Mouse (Mus musculus): ENCODE measurements around the gene Adam22. TPM values are rescaled to one million over a fixed set of nuclear protein-coding genes. Genes with fewer than 3 reads are reported as not detected.
"Not testable (repeated sequence)": the region's sequence is repeated elsewhere in the genome, so short reads cannot be mapped to it uniquely, and the experiment has no call there.

The Adam22 gene
- polyA plus RNA-seq, 1 experiment from 2014 or later: 7.1 TPM

DNA sequence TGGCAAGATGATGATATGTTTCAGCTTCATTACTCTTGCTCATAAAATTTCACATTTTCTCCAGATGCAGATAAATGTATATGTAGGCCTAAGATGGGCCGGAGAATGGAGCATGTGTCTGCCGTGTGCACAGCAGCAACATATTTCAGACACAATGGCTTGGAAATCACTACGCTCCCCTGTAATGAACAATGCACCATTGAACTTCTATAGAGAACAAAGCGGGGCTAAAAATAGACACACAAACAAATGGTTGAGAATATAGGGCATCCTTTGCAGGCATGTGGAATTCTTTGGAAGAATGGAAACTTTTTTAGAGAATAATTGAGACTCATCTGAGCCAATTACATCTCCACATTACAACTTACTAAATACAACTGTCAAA lies 143.6 kb downstream of the Adam22 start:
- no peaks in the 10 kb centered on the region for H3K27me3 ChIP-seq (replicated peaks)
- H3K9ac ChIP-seq: no peak overlapping the region
- H3K4me2 ChIP-seq: no peak overlapping the region
- no peak for ATAC-seq (ENCODE audit: insufficient read depth, low FRiP score, low read depth)
- H3K36me3 ChIP-seq: no peaks in the 10 kb centered on the region
- H3K4me3 ChIP-seq (replicated peaks): no peak overlapping the region
- H3K9me3 ChIP-seq: no peaks in the 10 kb centered on the region
- WGBS: 82% methylated on average over 4 of the region's 4 CpGs
- no peak overlapping the region for H3K27ac ChIP-seq
- no peaks in the 10 kb centered on the region for H3K4me1 ChIP-seq

DNA sequence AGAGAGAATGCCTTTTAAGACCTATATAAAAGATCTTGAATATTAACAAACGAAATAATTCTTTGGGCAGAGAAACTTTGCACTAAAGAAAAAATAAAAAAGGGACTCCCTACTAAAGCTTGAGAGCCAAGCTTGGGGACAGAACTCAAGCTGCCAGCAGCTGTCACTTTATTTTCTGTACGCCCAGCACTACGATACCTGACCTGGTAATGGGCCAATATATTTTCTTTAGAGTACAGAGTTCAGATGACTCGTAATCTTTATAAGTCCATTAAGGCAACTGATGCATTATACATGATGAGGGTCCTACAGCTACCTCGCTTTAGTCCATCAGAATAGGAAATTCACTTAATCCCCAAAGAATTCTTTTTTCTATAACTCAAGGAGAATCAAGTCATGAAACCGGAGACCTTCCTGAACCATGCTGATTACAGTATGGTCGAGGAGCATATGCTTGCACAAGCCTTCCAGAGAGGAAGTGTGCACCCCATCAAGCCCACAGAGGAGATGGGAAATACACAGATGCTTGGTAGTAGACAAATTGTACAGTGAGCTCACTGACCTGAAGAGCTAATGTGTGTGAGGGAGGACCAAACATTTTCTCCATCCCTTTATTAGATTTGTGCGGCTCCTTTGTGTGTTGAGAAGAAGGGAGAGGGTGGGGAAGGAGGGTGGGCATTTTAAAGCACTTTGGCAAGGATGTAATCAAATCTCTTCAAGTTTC lies 144.2 kb downstream of the Adam22 start:
- 77% methylated on average over 8 of the region's 8 CpGs for WGBS
- Histone ChIP-seq H3K27ac (no peak overlapping the region), H3K36me3 (no peaks in the 10 kb centered on the region), H3K9ac (no peak overlapping the region), H3K9me3 (no peaks in the 10 kb centered on the region), H3K4me3 (replicated peaks) (no peak overlapping the region), H3K27me3 (replicated peaks) (no peaks in the 10 kb centered on the region), H3K4me2 (no peak overlapping the region), H3K4me1 (no peaks in the 10 kb centered on the region)
- no peak for ATAC-seq (ENCODE audit: insufficient read depth, low FRiP score, low read depth)

DNA sequence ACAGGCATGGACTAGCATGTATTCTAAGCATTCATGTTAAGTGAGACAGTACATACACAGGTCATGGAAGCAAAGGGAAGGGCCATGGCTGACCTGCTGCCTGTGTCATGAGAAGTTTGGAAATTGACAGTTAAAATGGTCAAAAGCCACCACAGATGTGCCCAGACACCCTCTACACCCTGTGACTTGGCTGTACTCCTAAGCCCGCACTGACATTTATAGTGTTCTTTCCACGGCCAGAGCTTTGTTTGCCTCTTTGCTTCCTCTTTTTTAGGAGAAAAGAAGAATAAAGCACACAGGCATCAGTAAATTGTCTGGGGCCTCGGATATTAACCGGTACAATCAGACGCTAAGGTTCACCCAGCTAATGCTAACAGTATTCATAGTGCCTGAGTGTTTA lies 146.3 kb downstream of the Adam22 start:
- H3K9ac ChIP-seq: no peak overlapping the region
- H3K4me2 ChIP-seq: no peak overlapping the region
- H3K4me3 ChIP-seq (replicated peaks): no peak overlapping the region
- no peaks in the 10 kb centered on the region for H3K9me3 ChIP-seq
- no peaks in the 10 kb centered on the region for H3K4me1 ChIP-seq
- no peaks in the 10 kb centered on the region for H3K36me3 ChIP-seq
- no peaks in the 10 kb centered on the region for H3K27me3 ChIP-seq (replicated peaks)
- H3K27ac ChIP-seq: no peak overlapping the region
- ATAC-seq (ENCODE audit: insufficient read depth, low FRiP score, low read depth): no peak
- 64% methylated on average over 5 of the region's 5 CpGs for WGBS

DNA sequence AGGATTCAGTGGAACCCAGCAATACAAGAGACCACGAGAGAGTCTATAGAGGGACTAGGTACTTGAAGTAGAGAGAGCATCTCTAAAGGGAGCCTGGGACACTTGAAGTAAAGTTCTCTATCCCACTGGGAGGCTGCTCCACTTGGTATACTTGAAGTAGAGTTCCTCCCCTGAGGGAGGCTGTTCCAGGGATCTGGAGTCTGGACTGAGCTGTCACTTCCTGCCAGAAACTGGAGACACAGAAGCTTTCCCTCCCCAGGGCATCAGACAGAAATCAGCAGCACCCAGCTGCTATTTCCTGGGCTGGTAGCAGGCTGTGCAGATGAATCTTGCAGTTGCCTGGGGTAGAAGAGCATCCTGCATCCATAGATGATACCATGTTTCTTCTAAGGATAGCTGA lies 152.1 kb downstream of the Adam22 start:
- Histone ChIP-seq H3K9me3 (no peaks in the 10 kb centered on the region), H3K4me1 (no peaks in the 10 kb centered on the region), H3K4me3 (replicated peaks) (no peak overlapping the region), H3K36me3 (no peaks in the 10 kb centered on the region), H3K9ac (no peak overlapping the region), H3K4me2 (no peak overlapping the region), H3K27me3 (replicated peaks) (no peaks in the 10 kb centered on the region), H3K27ac (no peak overlapping the region)
- no peak for ATAC-seq (ENCODE audit: insufficient read depth, low FRiP score, low read depth)
- 48% methylated on average over 1 of the region's 1 CpGs for WGBS

DNA sequence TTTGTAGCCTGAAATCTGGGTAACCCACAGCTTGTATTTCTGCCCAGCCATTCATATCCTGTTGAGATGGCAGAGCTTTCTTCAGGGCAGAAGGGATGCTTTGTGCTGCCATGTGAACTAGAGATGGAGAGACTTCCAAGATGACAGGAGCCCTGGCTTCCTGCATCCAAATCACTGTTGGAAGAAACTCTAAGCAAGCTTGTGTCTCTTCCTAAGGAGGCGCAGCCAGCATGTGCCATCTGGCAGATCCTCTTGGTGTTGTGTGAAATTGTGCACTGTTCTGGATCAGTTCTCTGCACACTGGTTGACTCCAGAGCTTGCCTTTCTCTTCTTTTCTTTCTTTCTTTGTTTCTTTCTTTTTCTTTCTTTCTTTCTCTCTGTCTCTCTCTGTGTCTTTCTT lies 183.0 kb downstream of the Adam22 start:
- not testable (repeated sequence) for ATAC-seq (ENCODE audit: insufficient read depth, low FRiP score, low read depth); H3K9me3 ChIP-seq; H3K36me3 ChIP-seq; H3K27ac ChIP-seq; H3K4me2 ChIP-seq; H3K4me1 ChIP-seq; H3K4me3 ChIP-seq (replicated peaks); H3K27me3 ChIP-seq (replicated peaks); H3K9ac ChIP-seq
- WGBS: 93% methylated on average over 1 of the region's 1 CpGs

DNA sequence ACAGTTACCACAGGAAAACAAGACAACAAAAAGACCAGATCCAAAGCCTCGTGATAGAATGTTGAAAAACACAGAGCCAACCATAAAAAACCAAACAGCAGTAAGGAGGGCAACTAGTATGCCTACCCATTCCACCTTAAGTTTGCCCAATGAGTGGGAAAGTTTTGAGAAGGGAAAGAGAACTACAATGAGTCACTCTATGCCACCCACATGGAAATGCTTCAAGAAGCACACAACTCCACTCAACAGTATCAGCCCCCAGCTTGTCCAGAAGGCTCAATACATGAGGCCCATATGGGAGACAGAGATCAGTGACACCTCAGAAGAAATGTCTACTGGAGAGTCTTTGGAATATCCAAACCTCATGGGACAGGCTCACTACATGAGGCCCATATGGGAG lies 187.3 kb downstream of the Adam22 start:
- Histone ChIP-seq H3K4me3 (replicated peaks) (no peak overlapping the region), H3K9me3 (no peaks in the 10 kb centered on the region), H3K36me3 (no peaks in the 10 kb centered on the region), H3K27ac (no peak overlapping the region), H3K4me2 (no peak overlapping the region), H3K9ac (no peak overlapping the region), H3K27me3 (replicated peaks) (no peaks in the 10 kb centered on the region), H3K4me1 (no peaks in the 10 kb centered on the region)
- ATAC-seq (ENCODE audit: insufficient read depth, low FRiP score, low read depth): no peak
- WGBS: 66% methylated on average over 1 of the region's 1 CpGs

DNA sequence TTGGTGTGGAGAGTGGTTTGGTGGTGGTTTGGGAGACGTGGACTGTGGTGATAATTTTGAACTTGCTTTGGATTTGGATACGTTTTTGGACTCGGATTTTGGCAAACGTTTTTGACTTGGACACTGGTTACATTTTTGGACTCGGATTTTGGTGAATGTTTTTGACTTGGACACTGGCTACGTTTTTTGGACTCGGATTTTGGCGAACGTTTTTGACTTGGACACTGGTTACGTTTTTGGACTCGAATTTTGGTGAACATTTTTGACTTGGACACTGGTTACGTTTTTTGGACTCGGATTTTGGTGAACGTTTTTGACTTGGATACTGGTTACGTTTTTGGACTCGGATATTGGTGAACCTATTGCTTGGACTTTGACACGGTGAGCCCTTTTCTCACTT lies 189.8 kb downstream of the Adam22 start:
- no peak for ATAC-seq (ENCODE audit: insufficient read depth, low FRiP score, low read depth)
- WGBS: 86% methylated on average over 17 of the region's 17 CpGs

DNA sequence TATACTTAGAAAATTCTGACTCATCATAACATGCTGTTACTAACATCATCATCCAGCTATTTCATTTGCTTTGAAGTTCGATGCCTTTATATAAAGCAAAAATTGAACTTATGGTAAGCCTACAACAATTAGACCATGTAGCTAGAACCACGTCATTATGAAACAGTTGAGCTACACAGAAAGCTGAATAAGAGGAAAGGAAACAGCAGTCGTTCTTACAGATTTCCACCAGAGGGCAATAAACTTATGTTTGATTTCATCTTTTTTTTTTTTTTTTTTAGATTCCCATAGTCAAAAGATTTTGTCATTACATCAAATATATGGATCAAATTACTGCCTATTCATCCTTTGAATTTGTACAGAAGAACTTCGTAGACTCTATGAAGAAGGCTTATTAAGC lies 203.2 kb downstream of the Adam22 start:
- WGBS: 46% methylated on average over 4 of the region's 4 CpGs

More for the DNA sequence above, 189.8 kb downstream of the Adam22 start:
- Histone ChIP-seq H3K27ac (no peak overlapping the region), H3K9ac (no peak overlapping the region), H3K4me1 (no peaks in the 10 kb centered on the region), H3K4me3 (replicated peaks) (no peak overlapping the region), H3K9me3 (no peaks in the 10 kb centered on the region), H3K4me2 (no peak overlapping the region), H3K27me3 (replicated peaks) (no peaks in the 10 kb centered on the region), H3K36me3 (no peaks in the 10 kb centered on the region)

DNA sequence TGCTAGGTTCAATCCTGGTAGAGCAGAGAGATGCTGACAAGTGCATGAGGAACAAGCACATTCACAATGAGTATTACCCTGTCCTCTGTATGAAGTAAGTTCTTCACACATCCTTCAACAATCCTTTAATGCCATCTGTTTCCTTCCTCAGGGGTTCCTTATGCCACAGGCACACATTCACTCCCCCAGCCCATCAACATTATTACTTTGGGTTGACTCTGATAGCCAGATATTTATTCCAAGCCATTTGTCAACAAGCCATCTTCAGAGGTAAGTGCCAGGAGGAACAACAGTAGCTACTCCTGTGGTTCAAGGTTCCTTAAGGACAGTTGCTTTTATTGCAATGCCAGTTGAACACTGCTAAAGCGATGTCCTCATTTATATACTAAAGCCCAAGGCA lies 216.3 kb downstream of the Adam22 start:
- Histone ChIP-seq H3K9me3 (no peaks in the 10 kb centered on the region), H3K27ac (no peak overlapping the region), H3K36me3 (no peaks in the 10 kb centered on the region), H3K4me1 (no peaks in the 10 kb centered on the region), H3K4me3 (replicated peaks) (no peak overlapping the region), H3K27me3 (replicated peaks) (no peaks in the 10 kb centered on the region), H3K9ac (no peak overlapping the region), H3K4me2 (no peak overlapping the region)
- ATAC-seq (ENCODE audit: insufficient read depth, low FRiP score, low read depth): no peak
- 84% methylated on average over 1 of the region's 1 CpGs for WGBS

More for the DNA sequence above, 203.2 kb downstream of the Adam22 start:
- H3K9ac ChIP-seq: no peak overlapping the region
- no peak overlapping the region for H3K4me2 ChIP-seq
- H3K4me1 ChIP-seq: no peaks in the 10 kb centered on the region
- H3K4me3 ChIP-seq (replicated peaks): no peak overlapping the region
- H3K27me3 ChIP-seq (replicated peaks): no peaks in the 10 kb centered on the region
- no peaks in the 10 kb centered on the region for H3K36me3 ChIP-seq
- no peaks in the 10 kb centered on the region for H3K9me3 ChIP-seq
- no peak overlapping the region for H3K27ac ChIP-seq
- ATAC-seq (ENCODE audit: insufficient read depth, low FRiP score, low read depth): no peak

DNA sequence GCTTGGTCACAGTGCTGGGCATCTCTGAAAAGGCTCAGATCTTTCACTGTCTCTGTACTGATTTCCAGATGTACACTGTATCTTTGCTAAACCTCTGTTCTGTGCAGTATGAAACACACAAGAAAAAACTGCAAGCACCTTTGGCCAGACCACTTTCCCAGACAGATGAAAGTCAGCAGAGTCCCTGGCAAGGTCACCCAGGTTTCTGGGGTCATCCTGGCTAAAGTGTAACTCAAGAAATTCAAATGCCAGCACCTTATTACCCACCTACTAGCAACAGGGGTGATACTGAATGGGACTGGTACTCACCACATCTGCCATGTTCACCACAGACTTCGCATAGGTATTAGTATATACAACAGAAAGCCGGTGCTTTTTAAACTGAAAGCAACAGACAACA lies 221.8 kb downstream of the Adam22 start:
- H3K4me2 ChIP-seq: no peak overlapping the region
- no peaks in the 10 kb centered on the region for H3K4me1 ChIP-seq
- no peaks in the 10 kb centered on the region for H3K36me3 ChIP-seq
- no peak overlapping the region for H3K27ac ChIP-seq
- 92% methylated on average over 2 of the region's 2 CpGs for WGBS
- no peak overlapping the region for H3K4me3 ChIP-seq (replicated peaks)
- no peaks in the 10 kb centered on the region for H3K27me3 ChIP-seq (replicated peaks)
- H3K9me3 ChIP-seq: no peaks in the 10 kb centered on the region
- H3K9ac ChIP-seq: no peak overlapping the region
- ATAC-seq (ENCODE audit: insufficient read depth, low FRiP score, low read depth): no peak

DNA sequence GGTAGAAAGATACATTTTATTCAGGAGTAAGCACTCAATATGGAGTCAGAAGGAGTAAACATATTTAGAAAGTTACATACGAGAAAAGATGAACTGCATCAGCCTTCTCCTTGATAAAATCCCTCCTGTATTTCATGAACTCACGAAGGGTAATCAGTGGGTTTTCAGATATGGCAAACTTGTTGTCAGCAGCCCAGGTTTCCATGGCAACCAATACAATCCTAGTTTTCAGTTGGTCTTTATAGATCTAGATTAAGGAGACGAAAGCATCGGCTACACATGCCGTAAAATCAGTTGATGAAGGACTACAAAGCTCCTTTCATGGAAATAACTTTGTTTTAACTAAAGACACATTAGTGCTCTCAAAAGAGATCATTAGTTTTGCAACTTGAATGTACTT lies 222.5 kb downstream of the Adam22 start:
- no peak overlapping the region for H3K4me3 ChIP-seq (replicated peaks)
- H3K4me1 ChIP-seq: no peaks in the 10 kb centered on the region
- H3K9ac ChIP-seq: no peak overlapping the region
- no peaks in the 10 kb centered on the region for H3K27me3 ChIP-seq (replicated peaks)
- no peak overlapping the region for H3K4me2 ChIP-seq
- ATAC-seq (ENCODE audit: insufficient read depth, low FRiP score, low read depth): no peak
- no peaks in the 10 kb centered on the region for H3K36me3 ChIP-seq
- 66% methylated on average over 5 of the region's 5 CpGs for WGBS
- H3K27ac ChIP-seq: no peak overlapping the region
- H3K9me3 ChIP-seq: no peaks in the 10 kb centered on the region

DNA sequence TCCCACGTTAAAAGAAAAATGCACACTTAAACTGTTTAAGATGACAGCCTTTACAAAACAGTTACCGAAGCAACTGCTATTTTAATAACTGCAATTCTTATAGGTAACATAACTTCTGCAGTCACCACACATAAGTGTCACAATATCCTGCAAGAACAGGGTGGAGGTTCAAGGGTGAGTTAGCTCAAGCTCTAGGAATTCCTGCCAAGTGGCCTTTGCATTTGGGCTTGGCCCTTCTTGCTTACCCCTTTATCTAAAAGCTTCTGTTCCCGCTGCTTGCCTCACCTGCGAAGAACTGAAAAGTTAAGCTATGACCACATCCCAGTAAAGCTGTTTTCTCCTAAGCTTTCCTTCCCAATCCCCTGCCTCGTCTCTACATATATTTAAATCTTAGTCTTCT lies 235.4 kb downstream of the Adam22 start:
- ATAC-seq (ENCODE audit: insufficient read depth, low FRiP score, low read depth): no peak
- no peaks in the 10 kb centered on the region for H3K9me3 ChIP-seq
- H3K27ac ChIP-seq: no peak overlapping the region
- H3K4me2 ChIP-seq: no peak overlapping the region
- no peak overlapping the region for H3K9ac ChIP-seq
- H3K36me3 ChIP-seq: no peaks in the 10 kb centered on the region
- H3K4me1 ChIP-seq: no peaks in the 10 kb centered on the region
- no peak overlapping the region for H3K4me3 ChIP-seq (replicated peaks)
- H3K27me3 ChIP-seq (replicated peaks): no peaks in the 10 kb centered on the region
- WGBS: 75% methylated on average over 5 of the region's 5 CpGs

DNA sequence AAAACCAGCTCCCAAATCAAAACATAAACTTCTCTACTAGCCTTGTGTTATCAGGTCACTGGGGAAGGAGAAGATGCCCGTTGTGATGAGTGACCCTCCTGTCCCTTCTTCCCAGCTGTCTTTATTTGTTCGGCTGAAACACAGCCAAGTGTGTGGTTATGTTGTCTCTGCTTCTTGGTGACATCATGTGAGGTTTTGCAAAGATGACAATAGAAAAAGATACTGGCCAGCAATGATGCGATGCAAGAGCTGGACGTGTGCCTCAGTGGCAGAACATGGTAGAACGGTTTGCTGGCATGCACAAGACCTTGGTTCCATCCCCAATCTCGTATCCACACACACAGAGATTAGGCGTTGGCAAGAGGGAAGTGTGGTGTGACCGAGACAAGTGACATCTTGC lies 236.0 kb downstream of the Adam22 start:
- Histone ChIP-seq H3K36me3 (no peaks in the 10 kb centered on the region), H3K27me3 (replicated peaks) (no peaks in the 10 kb centered on the region), H3K27ac (no peak overlapping the region), H3K4me1 (no peaks in the 10 kb centered on the region), H3K9ac (no peak overlapping the region), H3K4me3 (replicated peaks) (no peak overlapping the region), H3K9me3 (no peaks in the 10 kb centered on the region), H3K4me2 (no peak overlapping the region)
- no peak for ATAC-seq (ENCODE audit: insufficient read depth, low FRiP score, low read depth)
- 87% methylated on average over 8 of the region's 8 CpGs for WGBS
